Mouse (Mus musculus): ENCODE results near the gene Car10.

The Car10 gene

DNA sequence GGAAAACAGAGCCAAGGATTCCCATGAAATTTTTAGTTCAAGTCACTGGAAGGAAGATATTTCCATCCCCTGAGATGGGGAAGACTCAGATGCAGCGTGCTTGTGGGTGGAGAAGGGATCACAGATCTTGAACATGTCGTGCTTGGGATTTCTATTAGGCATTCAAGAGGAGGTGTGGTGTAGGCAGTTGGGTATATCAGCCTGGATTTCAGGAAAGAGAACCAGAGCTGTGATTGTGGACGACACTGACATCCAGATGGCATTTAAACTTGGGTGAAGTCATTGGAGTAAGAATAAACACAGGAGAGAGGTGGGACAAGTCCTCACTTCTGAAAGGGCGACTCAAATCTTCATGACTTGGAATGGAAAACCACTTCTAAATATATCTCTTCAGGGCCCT is 490.0 kb downstream of the Car10 start:
- no peak for DNase-seq (ENCODE audit: low spot score)

GRCm38 (mm10) chr11:93590652-93591051 is 492.8 kb downstream of the Car10 start:
- DNase-seq (ENCODE audit: low spot score): no peak

- no peak for DNase-seq (ENCODE audit: low spot score)
Measured at GRCm38 (mm10) chr11:93594033-93594432, 496.2 kb downstream of the Car10 start.

- DNase-seq (ENCODE audit: low spot score): no peak
Measured at GRCm38 (mm10) chr11:93598175-93598574, 500.3 kb downstream of the Car10 start.

DNA sequence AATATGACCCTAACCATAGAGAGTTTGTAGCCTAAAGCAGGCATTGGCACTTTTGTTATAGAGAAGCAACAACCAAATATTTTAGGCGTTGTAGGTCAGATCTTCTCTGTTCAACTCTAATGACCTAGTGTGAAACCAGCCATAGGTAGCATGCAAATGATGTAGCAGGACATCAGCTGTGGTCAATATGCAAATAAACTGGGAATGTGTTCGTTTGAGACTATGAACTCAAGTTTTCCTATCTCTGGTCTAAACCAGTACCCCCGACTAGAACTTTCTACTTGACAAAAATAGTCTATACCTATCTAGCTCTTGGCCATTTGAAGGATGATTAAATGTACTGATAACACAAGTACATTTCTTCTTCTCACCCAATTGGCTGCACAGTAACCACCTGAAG is 501.9 kb downstream of the Car10 start:
- DNase-seq (ENCODE audit: low spot score): no peak

DNA sequence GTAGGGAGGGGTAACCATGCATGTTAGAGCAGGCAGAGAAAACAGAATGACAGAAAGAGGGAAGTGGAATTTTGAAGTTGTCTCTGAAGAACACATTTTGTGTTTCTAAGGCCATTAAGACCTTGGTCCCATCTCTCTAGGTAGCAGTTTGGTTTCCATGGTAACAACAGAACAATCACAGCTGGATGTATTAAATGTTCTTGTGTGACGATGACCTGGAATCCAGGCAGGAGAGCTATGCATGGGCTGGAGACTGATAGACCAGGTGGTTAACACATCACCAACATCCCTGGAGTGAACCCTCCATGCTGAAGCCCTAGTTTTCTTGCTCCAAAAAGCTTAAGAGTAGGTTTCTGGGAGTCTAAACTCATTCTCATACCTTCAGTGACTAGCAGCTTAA is 505.7 kb downstream of the Car10 start:
- DNase-seq (ENCODE audit: low spot score): no peak

DNA sequence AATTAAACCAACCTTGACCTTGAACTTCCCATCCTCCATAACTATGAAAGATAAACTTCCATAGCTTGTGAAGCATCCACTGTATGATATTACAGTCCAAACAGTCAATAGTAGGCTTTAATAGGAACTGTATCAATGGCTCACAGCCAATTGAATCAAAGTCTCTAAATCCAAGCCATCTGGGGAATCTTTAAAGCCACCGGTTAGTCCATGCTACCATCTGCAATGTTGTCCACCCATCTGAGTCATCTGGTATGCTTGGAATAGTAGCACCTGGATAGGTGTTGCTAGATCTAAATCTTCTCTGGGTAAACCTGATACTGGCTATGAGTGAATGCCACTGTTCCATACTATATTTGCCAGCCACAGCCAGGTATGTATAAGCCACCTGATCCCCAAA is 509.3 kb downstream of the Car10 start:
- DNase-seq (ENCODE audit: low spot score): no peak

DNA sequence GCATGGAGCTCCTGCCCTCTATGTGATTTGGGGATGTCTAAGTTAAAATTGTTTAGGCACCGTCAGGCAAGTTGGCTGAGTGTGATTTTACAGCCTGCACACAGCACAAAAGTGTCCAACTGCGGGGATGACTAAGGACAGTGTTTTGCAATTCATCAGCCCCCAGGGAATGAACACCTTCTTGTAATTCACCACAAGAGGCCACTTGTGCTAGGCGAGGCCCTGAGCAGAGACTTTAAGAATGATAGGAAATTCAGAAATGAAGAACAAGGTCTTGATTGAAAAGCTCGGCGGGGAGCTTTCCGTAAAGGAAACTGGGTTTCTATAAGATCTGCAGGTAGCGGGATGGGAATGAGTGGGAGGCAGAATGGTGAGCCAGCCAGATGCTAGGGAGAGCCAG is 510.9 kb downstream of the Car10 start:
- DNase-seq (ENCODE audit: low spot score): no peak

- DNase-seq (ENCODE audit: low spot score): no peak
Measured at GRCm38 (mm10) chr11:93612071-93612470, 514.2 kb downstream of the Car10 start.

DNA sequence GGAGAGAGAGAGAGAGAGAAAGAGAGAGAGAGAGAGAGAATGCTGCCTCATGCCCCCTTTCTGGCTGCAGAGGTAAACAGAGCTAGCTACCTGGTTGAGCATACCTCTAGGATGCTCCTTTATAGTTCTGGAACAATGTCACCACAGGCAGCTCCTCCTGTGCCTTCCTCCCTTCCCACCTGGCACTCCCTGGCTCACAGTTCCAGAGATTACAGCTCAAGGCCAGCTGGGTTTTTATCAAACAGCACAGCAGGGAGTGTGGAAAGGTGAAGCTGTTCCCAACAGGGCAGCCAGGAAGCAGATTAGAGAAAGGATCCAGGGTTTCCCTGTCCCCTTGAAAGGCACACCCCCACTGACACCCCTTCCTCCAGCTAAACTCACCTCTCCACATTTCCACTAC is 517.0 kb downstream of the Car10 start:
- no peak for DNase-seq (ENCODE audit: low spot score)

DNA sequence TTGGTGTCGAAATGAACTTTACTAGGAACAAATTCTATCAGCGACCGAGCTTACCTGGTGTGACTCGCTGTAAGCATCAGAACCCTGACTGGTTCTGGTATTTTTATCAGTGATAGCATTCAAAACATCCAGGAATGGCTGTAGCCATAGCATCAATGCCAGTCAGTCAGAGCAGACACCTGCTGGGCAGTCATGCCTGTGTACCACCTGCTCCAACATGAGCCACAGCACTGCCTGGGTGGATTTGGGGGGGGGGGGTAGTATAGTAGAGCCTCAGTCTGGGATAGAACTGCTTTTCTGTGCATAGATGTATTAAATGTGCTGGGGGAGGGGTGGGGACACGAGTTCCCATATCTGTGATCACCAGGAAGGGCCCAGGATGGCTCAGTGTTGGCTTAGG is 525.8 kb downstream of the Car10 start:
- no peak for DNase-seq (ENCODE audit: low spot score)

- no peak for DNase-seq (ENCODE audit: low spot score)
Measured at GRCm38 (mm10) chr11:93639410-93639809, 541.6 kb downstream of the Car10 start.

GRCm38 (mm10) chr11:93640954-93641353 is 543.1 kb downstream of the Car10 start:
- DNase-seq (ENCODE audit: low spot score): no peak

DNA sequence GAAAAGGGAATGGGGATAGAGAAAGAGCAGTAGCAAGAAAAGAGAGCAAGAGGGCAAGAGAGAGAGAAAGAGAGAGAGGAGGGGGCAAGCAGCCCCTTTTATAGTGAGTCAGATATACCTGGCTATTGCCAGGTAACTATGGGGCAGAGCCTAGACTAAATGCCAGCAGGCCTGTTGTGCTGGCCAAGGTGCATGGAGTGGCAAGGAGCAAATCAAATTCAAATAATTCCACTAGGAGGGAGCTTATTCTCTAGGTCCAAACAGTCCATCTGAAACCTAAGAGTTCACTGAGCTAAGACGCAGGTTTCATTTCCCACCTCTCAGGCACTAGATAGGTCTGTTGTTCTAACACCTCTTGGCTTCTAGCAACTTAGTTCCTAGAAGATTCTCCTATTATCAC is 544.5 kb downstream of the Car10 start:
- no peak for DNase-seq (ENCODE audit: low spot score)

- no peak for DNase-seq (ENCODE audit: low spot score)
Measured at GRCm38 (mm10) chr11:93643006-93643405, 545.2 kb downstream of the Car10 start.

GRCm38 (mm10) chr11:93643436-93643835 is 545.6 kb downstream of the Car10 start:
- DNase-seq (ENCODE audit: low spot score): no peak

GRCm38 (mm10) chr11:93646216-93646615 is 548.4 kb downstream of the Car10 start:
- DNase-seq (ENCODE audit: low spot score): no peak
